Mouse (Mus musculus): ENCODE results near the gene H2al2a.
"Not testable (repeated sequence)": the region's sequence is repeated elsewhere in the genome, so short reads cannot be mapped to it uniquely, and the experiment has no call there.

Gene H2al2a

DNA sequence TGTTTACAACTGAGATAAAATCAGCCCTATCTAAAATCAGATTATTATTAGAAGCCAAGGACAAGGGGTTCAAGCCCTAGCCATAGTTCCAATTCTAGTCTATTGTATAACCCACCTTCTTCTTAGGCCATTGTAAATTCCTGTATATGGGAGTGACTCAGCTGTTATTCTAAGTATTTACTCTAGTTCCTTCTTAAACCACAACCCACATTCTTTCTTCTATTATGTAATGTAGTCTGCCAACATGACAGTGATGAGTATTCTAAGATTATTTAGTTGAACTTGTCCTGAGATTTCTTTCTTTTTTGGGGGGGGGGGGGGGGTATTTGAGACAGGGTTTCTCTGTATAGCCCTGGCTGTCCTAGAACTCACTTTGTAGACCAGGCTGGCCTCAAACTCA is 19.1 kb downstream of the H2al2a start:
- in situ Hi-C loops (cut with MboI, MseI): not testable (repeated sequence)

DNA sequence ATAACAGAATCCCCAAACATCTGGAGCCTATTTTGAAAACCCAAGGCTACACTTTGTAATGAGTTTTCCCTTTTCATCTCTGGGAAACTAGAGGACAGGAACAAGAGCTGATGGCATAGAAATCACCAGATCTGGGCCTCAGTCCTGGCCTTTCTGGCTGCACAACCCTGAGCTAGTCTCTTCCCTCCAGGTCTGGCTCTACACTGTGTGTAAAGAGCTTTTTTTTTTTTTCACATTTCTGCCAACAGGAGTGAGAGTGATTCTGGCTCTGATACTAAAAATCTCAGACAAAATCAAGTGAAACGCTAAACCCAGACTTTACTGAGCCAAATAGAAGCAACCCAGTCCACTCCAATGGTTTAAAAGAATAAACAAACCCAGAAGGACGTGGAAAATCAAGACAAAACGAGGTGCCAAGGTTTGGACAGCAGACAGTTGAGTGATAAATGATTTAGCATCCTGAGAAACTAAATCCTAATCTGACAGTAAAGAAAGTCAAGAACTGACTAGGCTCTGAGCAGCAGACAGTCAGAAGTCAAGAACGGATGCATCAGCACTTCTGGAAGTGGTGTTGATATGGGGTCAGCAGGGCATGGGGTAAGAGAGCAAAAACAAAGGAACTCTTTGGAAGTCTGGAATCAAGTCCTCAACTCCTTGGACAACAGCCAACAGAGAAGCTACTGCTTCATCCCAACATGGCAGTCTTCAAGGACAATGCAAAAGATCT is 21.0 kb downstream of the H2al2a start:
- in situ Hi-C loops (cut with MboI, MseI): no loop called here

- in situ Hi-C loops (cut with MboI, MseI): no loop called here
Observed at GRCm38 (mm10) chr2:17973868-17974440, 22.8 kb downstream of the H2al2a start.

DNA sequence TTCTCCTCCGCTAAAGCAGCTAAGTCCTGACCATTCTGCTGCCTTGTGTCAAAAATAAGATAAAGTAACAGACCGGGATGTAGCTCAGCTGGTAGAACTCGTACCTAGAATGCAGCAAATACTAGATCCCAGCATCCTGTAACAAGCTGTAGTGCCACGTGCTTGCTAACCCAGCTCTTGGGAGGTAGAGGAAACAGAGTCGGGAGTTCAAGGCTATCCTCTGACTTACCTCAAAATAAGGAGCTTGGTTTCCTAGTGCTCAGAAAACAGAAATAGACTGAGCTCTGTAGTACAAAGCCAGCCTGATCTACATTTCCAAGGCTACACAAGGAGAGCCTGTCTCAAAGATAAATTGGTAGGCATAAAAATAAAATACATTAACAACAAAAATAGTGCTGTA is 23.5 kb downstream of the H2al2a start:
- in situ Hi-C loops (cut with MboI, MseI): no loop called here

DNA sequence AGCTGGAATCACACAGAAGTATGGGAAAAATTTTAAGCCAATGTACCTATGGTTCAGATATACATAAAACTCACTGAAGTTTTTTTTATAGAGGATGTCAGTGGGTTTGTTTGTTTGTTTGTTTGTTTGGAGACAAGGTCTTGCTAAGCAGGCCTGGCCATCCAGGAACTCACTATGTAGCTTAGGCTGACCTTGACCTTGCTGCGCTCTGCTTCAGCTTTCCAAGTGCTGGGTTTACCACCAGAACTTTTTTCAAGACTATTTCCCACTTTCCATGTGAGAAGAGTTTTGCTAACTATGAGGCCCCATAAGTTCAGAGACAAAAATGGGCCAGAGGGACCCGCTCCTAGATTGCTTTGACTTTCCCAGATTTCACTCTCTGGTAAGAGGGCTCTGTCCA is 23.9 kb downstream of the H2al2a start:
- in situ Hi-C loops (cut with MboI, MseI): no loop called here

- in situ Hi-C loops (cut with MboI, MseI): no loop called here
Observed at GRCm38 (mm10) chr2:17971407-17971806, 25.4 kb downstream of the H2al2a start.

DNA sequence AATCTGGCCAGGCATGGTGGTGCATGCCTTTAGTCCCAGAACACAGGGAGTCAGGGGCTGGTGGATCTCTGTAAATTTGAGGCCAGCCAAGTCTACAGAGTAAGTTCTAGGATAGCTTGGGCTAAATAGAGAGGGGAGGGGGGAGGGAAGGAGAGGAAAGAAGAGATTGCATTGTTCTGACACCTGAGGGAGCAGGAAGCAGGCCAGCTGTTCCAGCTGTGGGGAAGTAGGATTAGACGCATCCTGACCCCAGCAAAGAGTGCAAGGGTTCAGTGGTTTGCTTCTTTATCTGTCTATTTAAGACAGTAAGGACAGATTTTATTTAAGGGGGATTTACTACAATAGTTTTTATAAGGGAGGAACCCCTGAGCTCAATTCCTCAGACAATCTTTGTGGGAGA is 26.1 kb downstream of the H2al2a start:
- in situ Hi-C loops (cut with MboI, MseI): no loop called here

DNA sequence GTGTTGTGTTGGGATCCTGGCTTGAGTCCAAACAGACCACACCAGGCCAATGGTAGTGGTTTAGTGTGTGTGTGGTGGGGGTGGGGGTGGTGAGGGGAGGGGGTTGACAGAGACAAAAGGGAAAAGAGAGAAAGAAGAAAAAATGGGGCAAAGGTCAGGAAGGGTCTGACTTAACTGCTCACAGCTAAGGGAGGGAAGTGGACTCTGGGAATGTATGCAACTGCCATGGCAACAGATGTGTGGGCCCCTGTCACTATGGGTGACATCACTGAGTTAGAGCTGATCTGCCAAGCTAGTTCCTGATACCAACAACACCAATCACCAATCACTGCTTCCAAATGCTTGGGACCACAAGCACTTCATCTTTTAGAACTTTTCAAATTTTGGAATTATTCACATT is 26.6 kb downstream of the H2al2a start:
- in situ Hi-C loops (cut with MboI, MseI): no loop called here

DNA sequence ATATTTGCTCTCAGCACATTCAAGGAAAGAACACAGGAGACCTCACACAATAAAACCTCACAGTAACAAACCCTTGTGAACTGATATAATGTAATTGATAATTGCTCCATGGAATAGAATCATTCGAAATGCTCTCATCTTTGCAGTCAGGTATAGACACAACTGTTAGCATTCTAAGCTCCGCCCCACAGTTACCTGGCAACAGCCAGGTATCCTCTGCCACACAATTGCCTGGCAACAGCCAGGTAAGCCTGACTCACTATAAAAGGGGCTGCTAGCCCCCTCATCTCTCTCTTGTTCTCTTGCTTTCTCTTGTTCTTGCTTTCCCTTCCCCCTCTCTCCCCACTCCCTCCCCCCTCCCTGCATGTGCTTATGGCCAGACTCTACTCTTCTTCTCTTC is 28.2 kb downstream of the H2al2a start:
- in situ Hi-C loops (cut with MboI, MseI): no loop called here

DNA sequence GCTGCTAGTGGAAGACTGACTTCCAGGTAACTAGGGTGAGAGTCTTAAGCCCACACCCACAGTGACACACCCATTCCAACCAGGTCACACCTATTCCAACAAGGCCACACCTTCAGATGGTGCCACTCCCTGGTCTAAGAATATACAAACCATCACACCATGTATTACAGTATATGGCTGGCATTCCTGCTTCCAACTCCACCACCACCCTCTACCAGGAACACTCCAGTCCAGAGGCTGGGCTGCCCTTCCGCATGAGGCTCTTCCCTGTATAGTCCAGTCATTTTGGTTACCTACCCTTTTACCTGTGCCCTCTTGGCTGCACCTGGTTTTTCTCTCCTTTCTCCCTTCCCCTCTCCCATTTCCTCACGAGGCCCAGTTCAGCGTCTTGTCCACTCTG is 28.7 kb downstream of the H2al2a start:
- in situ Hi-C loops (cut with MboI, MseI): not testable (repeated sequence)

DNA sequence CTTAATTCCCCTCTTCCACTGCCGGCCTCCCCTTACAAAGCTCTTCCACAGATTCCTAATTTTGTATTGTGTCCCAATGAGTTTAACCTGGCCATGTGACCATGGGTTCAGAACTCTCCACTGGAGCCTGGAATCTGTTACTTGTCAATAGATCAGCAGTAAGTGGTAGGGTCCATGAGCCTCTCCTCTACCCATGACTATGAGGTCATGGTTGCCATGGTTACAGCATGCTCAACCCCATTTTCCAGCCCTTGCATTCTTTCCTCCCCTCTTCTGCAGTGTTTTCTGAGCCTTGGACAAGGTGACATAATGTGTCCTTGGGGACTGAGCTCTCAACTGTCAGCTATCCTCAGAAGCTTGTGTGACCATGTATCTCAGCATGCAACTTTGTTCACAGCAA is 37.3 kb downstream of the H2al2a start:
- in situ Hi-C loops (cut with MboI, MseI): no loop called here

DNA sequence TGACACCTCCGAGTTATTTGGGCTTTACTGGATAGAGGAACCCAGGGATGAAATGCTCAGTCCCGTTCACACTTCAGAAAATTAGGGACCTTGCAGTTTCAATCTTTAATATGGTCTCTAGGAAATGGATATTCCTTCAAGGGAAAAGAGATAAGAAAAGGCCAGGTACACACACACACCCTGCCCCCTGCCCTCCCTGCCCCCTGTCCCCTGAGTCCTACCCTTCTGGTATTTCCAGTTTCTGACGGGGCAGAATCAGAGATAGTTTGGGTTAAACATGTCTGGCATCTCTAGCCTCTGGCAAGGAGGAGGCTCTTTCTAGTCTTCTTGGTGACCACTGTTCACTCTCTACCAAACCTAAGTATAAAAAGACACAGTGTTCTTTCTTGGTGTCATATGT is 49.9 kb downstream of the H2al2a start:
- in situ Hi-C loops (cut with MboI, MseI): no loop called here
